Mouse (Mus musculus) heart, postnatal 14 days (tissue): ENCODE data around the gene Flad1. TPM values are rescaled to one million over a fixed set of nuclear protein-coding genes. Genes with fewer than 3 reads are reported as not detected.

ENCODE experiments used
- DNase-seq, 2 experiments: peaks; one replicate each; pipeline ENCODE4 v3.0.0; 2021 to 2022
- intact Hi-C: fragments of 180-260 bp; cut with DNase I; formaldehyde crosslinking; loops from one replicate; pipeline ENCODE4 v1.15.1; 2025
- long read RNA-seq, 2 experiments: library from polyadenylated mRNA; stranded (forward); transcript quantifications; one replicate each; pipeline ENCODE4 v2.0.0; 2021
- total RNA-seq, 2 experiments: library from RNA; stranded (reverse); gene quantifications; 2 replicates each; pipeline ENCODE4 v1.2.3; 2021

The Flad1 gene
- 10 to 100 TPM; 44.7 to 46.1 TPM for total RNA-seq
- long read RNA-seq, experiment 1, transcript Flad1-202 (8 exons, 2,238 nt) = minor isoform, 15 of 68 reads
- long read RNA-seq, experiment 1, transcript Flad1-204 (8 exons, 2,892 nt) = major isoform, 29 of 68 reads
- long read RNA-seq, experiment 1, partial matches to known transcripts = 6 of 68 reads
- long read RNA-seq, experiment 1, other reads (novel, unspliced or antisense) = 18 of 68 reads
- long read RNA-seq, experiment 2, transcript Flad1-202 (8 exons, 2,238 nt) = minor isoform, 15 of 79 reads
- long read RNA-seq, experiment 2, transcript Flad1-204 (8 exons, 2,892 nt) = major isoform, 40 of 79 reads
- long read RNA-seq, experiment 2, partial matches to known transcripts = 4 of 79 reads
- long read RNA-seq, experiment 2, other reads (novel, unspliced or antisense) = 20 of 79 reads

DNA sequence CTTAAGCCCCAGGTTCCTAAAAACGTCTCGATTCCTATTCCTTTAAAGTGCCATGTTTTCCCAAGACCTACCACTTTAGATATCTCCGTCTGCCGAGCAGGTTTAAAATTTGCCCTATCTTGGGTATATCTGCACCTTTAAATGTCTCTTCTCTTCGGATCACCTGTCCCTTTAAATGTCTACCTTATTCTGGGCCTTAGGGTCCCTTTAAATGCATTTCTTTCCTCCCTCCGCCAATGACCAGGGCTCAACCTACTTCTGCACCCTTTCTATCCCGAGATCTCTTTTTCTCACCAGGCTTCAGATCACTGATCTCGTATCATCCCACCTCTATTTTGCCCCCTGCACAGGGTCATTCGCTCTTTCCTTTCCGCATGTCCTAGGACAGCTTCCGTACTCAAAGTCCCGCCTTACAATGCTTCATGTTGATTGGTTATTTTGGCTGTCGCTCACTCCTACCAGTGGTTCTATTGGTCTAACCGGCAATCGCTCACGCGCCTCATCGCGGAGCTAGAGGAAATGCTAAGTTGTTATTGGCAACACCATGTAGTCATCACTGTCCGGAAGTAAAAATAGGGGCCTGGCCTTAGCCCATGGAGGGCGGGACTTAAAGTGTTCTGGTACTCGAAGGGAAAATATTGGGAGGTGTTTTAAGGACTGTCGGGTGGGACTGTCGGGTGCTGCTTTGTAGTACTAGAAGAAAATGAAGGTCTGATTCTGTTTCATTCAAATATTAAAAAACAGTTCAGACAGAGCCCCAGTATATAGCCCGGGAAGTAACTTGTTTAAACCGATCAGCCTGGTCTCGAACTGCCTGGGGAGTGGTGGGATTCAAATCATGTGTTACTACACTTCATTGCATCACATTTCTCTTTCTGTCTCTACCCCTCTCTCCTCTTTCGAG lies at the start of gene Flad1:
Gene Flad1, minus strand, starts transcription at position 381 of the 904 bp plus-strand sequence.
- intact Hi-C loops = loop anchor here (2.0 kb wide), 1 partner anchor 15 kb away; no protein-coding TSS in a partner anchor
- peak; percentile 97 to 99 for DNase-seq

DNA sequence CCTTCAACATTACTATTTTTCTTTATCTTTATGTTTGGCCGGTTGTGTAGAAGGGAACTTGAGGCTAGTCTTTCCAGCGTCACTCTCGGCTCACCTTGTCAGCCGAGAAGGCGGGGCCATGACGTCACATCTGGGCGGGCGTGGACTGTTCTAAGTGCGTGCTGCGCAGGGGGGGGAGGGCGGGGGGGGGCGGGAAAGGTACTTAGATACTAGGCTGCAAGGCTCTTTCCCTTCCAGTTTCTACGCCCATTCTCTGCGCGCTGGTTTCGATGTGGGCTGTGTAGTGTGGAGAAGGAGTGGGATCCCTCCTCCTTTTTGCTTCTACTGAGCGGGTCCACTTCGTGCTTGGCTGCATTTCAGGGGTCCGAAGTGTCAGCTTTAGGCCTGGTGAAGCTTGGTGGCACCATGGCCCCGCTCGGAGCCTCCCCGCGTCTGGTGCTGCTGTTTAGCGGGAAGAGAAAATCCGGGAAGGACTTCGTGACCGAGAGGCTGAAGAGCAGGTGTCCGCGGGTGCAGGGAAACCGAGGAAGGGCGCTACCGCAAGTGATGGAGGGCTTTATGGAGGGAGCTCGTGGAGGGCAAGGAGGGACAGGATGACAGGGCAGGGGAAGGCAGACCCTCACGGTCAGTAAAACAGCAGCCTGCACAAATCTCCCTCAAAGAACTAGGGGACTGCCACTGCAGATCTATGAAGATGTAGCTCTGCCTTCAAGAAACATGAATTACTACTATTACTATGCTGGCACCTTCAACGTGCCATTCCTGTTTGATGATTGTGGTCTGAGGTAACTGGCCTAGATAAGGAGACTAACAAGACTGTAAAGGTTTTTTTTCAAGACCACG lies 47.5 kb upstream of the Flad1 start:
- intact Hi-C loops = loop anchor here (5.0 kb wide), 1 partner anchor 228 kb away; no protein-coding TSS in a partner anchor
- DNase-seq = peak; percentile 91 to 94

DNA sequence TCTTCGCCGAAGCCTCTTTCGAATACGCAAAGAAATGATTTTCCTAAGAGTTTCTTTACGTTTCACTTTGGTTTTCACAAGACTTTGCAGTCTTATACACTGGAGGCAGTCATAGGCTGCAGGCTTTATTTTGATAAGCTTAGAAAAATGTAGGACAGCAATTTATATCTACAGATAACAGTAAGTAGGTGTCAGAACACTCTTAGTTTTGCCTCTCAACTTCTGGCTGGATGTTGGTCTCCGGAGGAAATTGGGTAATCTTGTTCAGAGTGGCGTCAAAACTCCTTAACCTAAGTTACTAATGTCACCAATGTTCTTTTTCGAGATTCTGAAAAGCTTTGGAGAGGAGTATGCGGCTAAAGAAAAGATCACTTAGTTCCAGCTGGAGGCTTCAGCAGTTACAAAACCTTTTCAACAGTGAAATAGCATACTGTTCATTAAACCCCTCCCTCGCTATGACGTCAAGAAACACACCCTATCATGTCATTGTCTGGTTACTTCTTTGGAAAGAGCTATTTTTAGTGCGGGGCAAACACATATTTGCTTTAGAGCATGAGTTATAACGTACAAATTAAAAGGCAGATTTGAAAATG lies 46.8 kb upstream of the Flad1 start:
- intact Hi-C loops = loop anchor here (5.0 kb wide), 1 partner anchor 229 kb away; no protein-coding TSS in a partner anchor
- peak in 1 of 2 experiments; percentile 17 for DNase-seq

DNA sequence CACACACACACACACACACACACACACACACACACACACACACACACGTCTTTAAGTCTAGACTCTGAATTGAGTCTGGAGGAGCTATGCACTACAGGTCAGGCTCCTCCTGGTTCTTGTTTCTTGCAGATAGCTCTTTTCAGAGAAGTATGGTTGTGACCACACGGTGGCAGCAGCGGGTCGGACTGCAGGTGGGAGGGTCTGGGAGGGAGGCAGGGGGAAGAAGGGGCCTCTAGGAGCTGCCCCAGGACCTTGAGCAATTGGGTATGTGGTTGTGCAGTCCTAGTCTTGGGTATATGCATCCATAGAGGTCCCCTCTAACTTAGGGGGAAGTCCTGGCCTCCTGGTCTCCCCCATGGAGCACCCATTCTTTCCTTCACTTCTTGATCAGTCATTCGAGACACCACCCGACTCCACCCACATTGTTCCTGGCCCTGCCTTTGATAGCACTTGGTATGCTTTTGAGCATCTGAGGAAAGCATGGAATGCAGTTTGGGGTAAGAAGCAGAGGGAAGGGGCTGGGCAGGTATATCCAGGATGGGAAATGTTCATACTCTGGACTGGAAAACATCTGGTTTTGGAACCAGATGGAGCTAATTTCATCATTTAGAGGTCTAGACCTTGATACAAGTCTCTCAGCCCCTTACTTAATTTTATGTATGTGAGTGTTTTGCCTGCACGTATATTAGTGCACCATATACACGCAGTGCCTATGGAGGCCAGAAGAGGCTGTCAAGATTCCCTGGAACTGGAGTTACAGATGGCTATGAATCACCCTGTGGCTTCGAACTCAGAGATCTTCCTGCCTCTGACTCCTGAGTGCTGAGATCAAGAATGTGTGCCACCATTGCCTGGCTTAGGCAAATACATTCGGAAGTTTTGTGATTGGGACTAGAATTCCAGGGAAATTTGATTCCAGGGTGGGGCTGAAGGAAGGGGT lies 45.3 kb upstream of the Flad1 start:
- intact Hi-C loops = loop anchor here (5.0 kb wide), 1 partner anchor 230 kb away; no protein-coding TSS in a partner anchor
- DNase-seq = peak; percentile 73 to 79

DNA sequence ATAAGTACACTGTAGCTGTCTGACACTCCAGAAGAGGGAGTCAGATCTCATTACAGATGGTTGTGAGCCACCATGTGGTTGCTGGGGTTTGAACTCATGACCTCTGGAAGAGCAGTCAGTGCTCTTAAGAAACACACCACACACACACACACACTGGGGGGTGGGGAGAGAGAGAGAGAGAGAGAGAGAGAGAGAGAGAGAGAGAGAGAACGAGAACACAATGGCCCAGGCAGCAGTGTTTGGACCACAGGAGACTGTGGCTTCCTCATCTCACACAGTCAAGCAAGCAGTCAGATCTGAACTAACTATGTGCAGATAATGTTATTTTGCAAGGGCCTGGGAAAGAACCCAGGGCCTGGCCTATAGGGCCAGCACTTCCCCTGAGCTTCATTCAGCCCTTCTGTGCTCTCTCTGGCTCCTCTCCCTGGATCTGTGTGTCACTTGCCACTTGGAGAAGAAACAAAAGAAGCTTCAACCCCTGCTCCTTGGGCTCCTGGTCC lies 44.2 kb upstream of the Flad1 start:
- intact Hi-C loops = loop anchor here (5.0 kb wide), 1 partner anchor 231 kb away; no protein-coding TSS in a partner anchor
- no peak for DNase-seq

DNA sequence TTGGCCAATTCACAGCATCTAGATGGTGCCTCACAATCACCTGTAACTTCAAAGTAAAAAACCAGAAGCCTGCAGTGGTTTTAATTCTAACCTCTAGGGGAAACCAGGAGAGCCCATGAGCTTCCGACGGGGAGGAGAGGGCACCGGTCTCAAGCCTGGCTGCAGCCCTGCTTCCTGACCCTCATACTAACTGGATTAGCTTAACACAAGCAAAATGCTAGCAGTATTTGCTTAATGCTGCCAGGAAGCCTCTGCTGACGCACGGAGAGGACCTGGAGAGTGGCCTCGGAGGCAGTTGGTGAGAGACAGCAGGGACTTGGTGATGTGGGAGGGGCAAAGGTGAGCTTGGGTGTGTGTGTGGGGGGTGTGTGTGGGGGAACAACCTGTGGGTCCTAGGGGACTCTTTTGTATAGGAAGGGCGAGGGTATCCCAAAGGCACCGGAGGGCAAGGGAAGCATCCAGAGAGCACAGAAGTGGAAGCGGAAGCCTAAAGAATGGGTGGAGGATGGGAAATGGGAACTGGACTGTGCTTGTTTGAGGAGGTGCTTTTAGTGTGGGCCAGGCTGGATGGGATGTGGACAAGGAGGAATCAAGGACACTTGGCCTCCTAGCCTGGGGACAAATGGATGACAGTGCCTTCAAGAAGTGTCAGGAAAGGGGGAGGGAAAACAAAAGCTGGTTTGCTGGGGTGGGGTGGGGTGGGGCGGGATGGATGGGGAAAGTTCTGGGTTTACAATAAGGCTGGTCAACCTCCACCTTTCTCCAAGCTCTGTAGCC lies 42.9 kb upstream of the Flad1 start, which contains the start of gene Pmvk:
Gene Pmvk, plus strand, starts transcription at position 141 of the 777 bp plus-strand sequence.
- no peak for DNase-seq
- intact Hi-C loops = loop anchor here (5.0 kb wide), 2 partner anchors 33 to 233 kb away; no protein-coding TSS in a partner anchor

DNA sequence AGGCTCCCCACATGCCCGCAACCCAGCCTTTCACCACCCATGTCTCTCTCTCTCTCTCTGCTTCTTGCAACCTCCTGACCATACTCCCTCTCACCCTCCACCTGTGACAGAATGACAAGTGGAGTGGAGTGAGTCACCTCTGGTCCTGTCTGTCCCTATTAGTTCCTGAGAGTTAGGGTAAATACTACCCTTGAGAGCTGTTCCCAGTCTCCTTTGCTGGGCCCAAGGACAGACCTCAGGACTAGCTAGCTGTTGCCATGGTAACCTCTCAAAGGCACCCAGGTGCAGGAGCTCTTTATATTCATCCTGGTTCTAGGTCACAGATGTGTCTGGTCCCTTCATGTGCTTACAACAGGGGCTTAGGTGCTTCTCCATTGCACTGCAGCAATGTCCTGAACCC lies 40.2 kb upstream of the Flad1 start:
- DNase-seq = no peak
- intact Hi-C loops = loop anchor here (5.0 kb wide), 1 partner anchor 35 kb away; no protein-coding TSS in a partner anchor

DNA sequence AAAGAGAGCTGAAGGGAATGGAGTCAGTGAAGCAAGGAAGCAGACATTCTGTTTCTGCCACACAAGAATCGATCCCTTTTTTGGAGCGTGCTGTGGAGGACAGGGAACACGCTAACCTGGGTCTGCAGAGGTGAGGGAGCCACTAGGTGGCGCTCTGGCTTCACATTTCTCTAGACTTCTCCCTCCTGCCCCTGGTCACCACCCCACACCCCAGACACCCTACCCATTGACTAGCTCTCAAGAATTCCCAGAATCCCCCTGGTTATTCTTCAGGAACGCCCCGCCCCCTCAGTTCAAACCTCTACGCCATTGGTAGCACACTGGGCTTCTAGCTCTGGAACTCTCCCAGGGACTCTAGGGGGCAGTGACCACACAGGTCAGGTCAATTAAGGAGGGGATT lies 37.9 kb upstream of the Flad1 start:
- intact Hi-C loops = loop anchor here (2.0 kb wide), 1 partner anchor 53 kb away; no protein-coding TSS in a partner anchor
- peak; percentile 76 to 80 for DNase-seq

DNA sequence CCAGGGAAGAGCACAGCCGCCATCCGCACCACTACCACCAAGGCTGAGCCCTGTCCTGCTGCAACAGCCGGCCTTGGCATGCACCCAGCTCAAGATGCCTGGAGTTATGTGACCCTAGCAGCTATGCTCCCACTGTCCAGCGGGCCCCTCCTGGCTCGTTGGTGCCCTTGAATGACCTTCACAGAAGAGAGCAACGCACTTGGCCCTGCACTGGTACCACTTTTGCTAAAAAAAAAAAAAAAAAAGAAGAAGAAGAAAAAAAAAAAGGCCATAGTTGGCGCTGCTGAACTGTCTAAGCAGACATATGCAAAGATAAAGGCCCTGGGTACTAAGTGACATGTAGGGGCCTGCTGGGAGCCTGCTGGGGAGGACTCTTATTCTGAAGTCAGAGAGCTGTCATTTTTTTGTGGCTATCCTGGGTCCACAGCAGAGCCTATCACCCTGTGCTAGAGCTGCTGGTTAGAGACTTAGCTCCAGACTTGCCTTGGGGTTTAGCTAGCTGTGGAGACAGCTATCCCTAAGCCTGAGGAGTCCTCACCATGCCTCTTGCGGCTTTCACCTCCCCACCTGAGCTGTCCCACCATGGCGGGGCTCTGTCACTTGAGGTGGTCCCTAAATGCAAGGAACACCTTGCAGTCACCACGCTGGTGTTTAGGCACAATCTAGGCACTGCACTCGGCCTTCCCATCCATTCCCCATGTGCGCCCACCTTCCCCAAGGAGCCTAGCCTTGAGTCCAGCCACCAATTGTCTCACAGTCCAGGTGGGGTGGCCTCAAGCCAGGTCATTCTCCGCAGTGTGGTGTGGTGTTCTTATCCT lies 37.3 kb upstream of the Flad1 start:
- DNase-seq = peak; percentile 64 to 66
- intact Hi-C loops = loop anchor here (2.0 kb wide), 1 partner anchor 52 kb away; no protein-coding TSS in a partner anchor

DNA sequence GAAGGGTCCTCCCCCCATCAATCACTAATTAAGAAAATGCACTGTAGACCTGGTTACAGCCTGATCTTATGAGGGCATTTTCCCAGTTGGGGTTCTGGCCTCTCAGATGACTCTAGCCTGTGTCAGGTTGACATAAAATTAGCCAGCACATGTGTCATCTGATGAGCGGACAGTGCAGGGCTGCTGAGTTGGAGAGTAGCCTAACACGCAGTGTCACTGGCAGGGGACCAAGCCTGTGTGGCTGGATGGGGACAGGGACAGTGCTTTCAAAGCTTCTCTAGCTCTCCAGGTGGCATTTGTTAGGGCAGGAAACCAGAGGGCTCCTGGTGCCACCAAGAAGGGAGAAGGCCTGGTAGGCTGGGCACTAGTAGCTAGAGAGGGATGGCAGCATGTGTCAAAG lies 29.0 kb upstream of the Flad1 start:
- DNase-seq = no peak
- intact Hi-C loops = no loop called here

DNA sequence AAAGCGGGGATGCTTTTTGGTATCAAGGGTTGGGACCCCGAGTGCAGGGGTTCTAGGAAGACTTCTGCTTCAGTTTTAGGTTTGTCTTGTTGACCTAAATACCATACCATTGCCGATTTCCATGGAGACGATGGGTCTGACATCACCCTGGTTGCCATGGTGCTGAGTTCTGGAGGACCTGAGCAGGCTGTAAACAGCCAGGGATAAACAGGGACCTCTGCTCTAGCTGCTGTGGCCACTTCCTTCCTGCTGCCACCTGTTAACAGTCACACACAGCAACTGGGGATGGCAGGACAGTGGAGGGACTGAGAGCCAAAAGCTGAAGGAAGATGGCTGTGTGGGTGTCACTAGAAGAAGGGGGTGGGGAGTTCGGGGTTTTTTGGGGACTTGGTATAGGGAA lies 25.6 kb upstream of the Flad1 start:
- peak in 1 of 2 experiments; percentile 26 for DNase-seq
- intact Hi-C loops = no loop called here

DNA sequence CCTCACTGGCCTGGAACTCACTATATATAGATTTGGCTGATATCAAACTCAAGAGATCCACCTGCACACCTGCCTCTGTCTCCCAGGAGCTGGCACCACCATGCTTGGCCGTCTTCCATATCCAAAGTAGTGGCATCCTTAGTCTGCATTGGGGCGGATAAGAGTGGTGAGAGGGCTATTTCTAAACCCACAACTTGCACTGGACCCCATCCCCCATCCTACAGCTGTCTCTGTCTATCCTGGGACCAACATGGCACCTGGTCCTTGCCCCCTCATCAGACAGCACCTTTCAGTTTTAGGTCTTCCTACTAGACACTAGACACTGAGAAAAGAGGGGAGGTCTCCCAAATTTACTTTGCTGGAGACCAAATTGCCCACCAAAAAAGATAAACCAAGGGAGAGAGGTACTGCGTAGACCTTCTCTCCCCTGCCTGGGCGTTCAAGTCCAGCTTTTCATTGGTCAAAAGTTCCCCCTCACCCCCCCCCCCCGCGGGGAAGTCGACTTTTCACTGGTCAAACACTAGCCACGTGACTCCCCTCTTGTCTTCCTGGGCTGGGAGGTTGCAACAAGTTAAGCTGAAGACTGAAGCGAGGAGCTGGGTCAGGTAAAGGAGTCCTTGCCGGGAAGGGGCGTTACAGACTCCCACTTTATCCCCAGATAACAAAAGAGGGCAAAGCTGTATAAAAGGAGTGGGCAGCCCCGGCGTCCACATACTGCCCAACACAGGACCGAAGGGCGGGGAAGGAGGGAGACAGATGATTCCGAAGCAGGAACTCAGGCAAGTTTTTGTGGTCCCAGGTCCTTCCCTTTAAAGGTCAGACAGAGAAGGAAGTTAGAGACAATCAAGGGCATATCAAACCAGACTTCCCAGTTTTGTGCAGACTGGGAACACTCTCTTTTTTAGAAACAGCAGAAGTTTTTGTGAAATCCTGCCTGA lies 24.8 kb upstream of the Flad1 start, which contains the start of gene Pbxip1:
Gene Pbxip1, plus strand, starts transcription at position 531 of the 938 bp plus-strand sequence.
- intact Hi-C loops = no loop called here
- peak; percentile 62 to 65 for DNase-seq

DNA sequence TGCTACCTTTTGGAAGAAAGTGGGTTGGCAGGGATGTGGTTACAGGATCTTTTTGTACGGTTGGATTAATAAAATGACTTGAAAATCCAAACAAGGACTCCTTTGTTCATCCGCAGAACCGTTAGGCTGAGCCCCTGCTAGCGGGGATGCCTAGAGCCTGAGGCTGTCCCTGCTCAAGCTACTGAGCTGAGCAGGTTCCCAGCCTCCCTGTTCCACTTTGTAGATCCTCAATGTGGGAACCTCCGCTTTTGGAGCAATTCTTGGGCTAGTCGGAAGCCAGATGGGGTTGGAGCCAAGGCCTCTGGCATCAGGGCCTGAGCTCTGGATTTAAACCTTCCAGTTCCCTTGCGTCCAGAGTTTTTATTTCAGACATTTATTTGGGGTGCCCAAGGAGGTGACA lies 23.4 kb upstream of the Flad1 start:
- intact Hi-C loops = no loop called here
- no peak for DNase-seq

DNA sequence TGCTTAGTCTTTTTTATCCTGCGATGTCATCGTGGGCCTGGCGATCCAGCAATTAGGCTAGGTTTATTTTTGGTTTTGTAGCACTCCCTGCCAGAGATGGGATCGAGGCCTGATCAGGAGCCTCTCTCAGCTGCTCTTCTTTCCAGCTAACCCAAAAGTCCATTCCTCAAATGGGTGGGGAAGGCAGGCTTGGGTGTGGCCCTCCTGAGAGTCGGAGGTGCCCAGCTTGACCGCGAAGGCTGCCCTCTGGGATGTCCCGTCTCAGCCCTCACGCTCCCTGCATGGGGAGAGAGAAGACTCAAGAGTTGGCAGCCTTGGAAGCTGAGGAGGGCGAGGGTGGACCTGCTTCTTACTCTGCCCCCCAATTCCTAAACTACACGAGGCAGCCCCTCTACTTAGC lies 22.9 kb upstream of the Flad1 start:
- intact Hi-C loops = no loop called here
- no peak for DNase-seq

DNA sequence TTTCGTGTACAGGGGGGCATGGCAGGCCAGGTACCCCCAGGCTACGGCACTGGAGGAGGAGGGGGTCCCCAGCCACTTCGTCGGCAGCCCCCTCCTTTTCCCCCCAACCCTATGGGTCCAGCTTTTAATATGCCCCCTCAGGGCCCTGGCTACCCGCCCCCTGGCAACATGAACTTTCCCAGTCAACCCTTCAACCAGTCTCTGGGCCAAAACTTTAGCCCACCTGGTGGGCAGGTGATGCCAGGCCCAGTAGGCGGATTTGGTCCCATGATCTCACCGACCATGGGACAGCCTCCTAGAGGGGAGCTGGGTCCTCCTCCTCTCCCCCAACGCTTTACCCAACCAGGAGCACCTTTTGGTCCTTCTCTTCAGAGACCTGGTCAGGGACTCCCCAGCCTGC lies 20.9 kb upstream of the Flad1 start:
- DNase-seq = no peak
- intact Hi-C loops = no loop called here
